Mouse (Mus musculus) limb, embryonic 11.5 days (tissue): Measurements from ENCODE around the gene Dop1b. TPM values are rescaled to one million over a fixed set of nuclear protein-coding genes. Genes with fewer than 3 reads are reported as not detected.

Experiments used
- ATAC-seq: fragments of 200-750 bp; cut with Nextera tagmentation; 2 replicates; pipeline ENCODE4 v1.8.0; 2017; ENCODE audit warnings: low read depth; ENCODE audit not compliant: insufficient number of reproducible peaks, low FRiP score, low TSS enrichment
- DNase-seq: peaks from one replicate; pipeline ENCODE4 v3.0.0-alpha.2; 2015; ENCODE audit warnings: low spot score
- H3K27ac ChIP-seq: fragments of 300-500 bp; sonication (generic); replicated peaks from 2 replicates; pipeline ENCODE4 v1.5.1; 2014; ENCODE audit warnings: low read depth, mild to moderate bottlenecking, low read length
- H3K27me3 ChIP-seq: fragments of 300-500 bp; sonication (generic); 2 replicates; pipeline ENCODE4 v1.6.1; 2014; ENCODE audit warnings: mild to moderate bottlenecking, low read length, mixed read lengths; ENCODE audit not compliant: control insufficient read depth, insufficient read depth
- H3K36me3 ChIP-seq: fragments of 300-500 bp; sonication (generic); 2 replicates; pipeline ENCODE4 v1.6.1; 2014; ENCODE audit warnings: mild to moderate bottlenecking, low read length, moderate library complexity, mixed read lengths; ENCODE audit not compliant: control insufficient read depth, insufficient read depth
- H3K4me1 ChIP-seq: fragments of 300-500 bp; sonication (generic); 2 replicates; pipeline ENCODE4 v1.6.1; 2014; ENCODE audit warnings: low read length, mixed read lengths; ENCODE audit not compliant: control insufficient read depth, insufficient read depth
- H3K4me2 ChIP-seq: fragments of 300-500 bp; sonication (generic); 2 replicates; pipeline ENCODE4 v1.6.1; 2014; ENCODE audit warnings: low read depth, mild to moderate bottlenecking, moderate library complexity; ENCODE audit not compliant: severe bottlenecking
- H3K4me3 ChIP-seq: fragments of 300-500 bp; sonication (generic); 2 replicates; pipeline ENCODE4 v1.5.1; 2014; ENCODE audit warnings: low read depth, low read length
- H3K9ac ChIP-seq: fragments of 300-500 bp; sonication (generic); 2 replicates; pipeline ENCODE4 v1.6.1; 2014; ENCODE audit warnings: mild to moderate bottlenecking, low read length
- H3K9me3 ChIP-seq: fragments of 300-500 bp; sonication (generic); 2 replicates; pipeline ENCODE4 v1.6.1; 2016; ENCODE audit warnings: low read length; ENCODE audit not compliant: control insufficient read depth
- WGBS: fragments of 180-500 bp; shearing (Covaris S2); extraction: QIAGEN DNeasy Blood & Tissue Kit; methylation state at CpG from one replicate; pipeline ENCODE4 v1.1.7; 2014; 5-methylcytosine and 5-hydroxymethylcytosine counted together
- polyA plus RNA-seq: library from polyadenylated mRNA; unstranded; fragments of >200 nt; fragmentation: Nextera tagmentation; extraction: Ambion mirVana; gene quantifications from 2 replicates; pipeline ENCODE4 v1.2.1, GENCODE M21; 2014

The Dop1b gene
- polyA plus RNA-seq, 1 experiment from 2014 or later = 7.2 TPM

- DNase-seq = no peak
- H3K27me3 ChIP-seq = no peaks in the 10 kb centered on the region
- no peaks in the 10 kb centered on the region for H3K9me3 ChIP-seq
- no peaks in the 10 kb centered on the region; the same call in 1 of the 2 replicates for H3K36me3 ChIP-seq
- no peak overlapping the region for H3K4me2 ChIP-seq
- H3K4me1 ChIP-seq = peaks cover 4% of the 10 kb centered on the region; the same call in 1 of the 2 replicates
- H3K9ac ChIP-seq = no peak overlapping the region; the same call in 1 of the 2 replicates
- H3K4me3 ChIP-seq = no peak overlapping the region
- 72% methylated on average over 18 of the region's 18 CpGs for WGBS
- H3K27ac ChIP-seq = no peak overlapping the region
- ATAC-seq = no peak
Measured at GRCm38 (mm10) chr16:93732875-93733569, 21.3 kb downstream of the Dop1b start.

- Histone ChIP-seq H3K9ac (no peak overlapping the region), H3K27ac (no peak overlapping the region), H3K4me1 (no peaks in the 10 kb centered on the region), H3K9me3 (no peaks in the 10 kb centered on the region), H3K27me3 (no peaks in the 10 kb centered on the region), H3K36me3 (no peaks in the 10 kb centered on the region), H3K4me3 (no peak overlapping the region), H3K4me2 (no peak overlapping the region)
- ATAC-seq = no peak
- DNase-seq = no peak
- 91% methylated on average over 11 of the region's 11 CpGs for WGBS
Measured at GRCm38 (mm10) chr16:93739251-93739650, 27.5 kb downstream of the Dop1b start.

- no peaks in the 10 kb centered on the region for H3K27me3 ChIP-seq
- H3K4me1 ChIP-seq = no peaks in the 10 kb centered on the region
- no peak overlapping the region for H3K4me3 ChIP-seq
- no peak overlapping the region for H3K27ac ChIP-seq
- no peak overlapping the region for H3K9ac ChIP-seq
- WGBS = 66% methylated on average over 1 of the region's 1 CpGs
- H3K4me2 ChIP-seq = no peak overlapping the region
- no peaks in the 10 kb centered on the region for H3K36me3 ChIP-seq
- H3K9me3 ChIP-seq = no peaks in the 10 kb centered on the region
- ATAC-seq (no peak), DNase-seq (no peak)
Measured at GRCm38 (mm10) chr16:93742903-93743302, 31.2 kb downstream of the Dop1b start.

- H3K36me3 ChIP-seq = no peaks in the 10 kb centered on the region; the same call in 1 of the 2 replicates
- no peak overlapping the region for H3K4me3 ChIP-seq
- H3K4me2 ChIP-seq = no peak overlapping the region
- 65% methylated on average over 5 of the region's 5 CpGs for WGBS
- no peaks in the 10 kb centered on the region for H3K4me1 ChIP-seq
- no peaks in the 10 kb centered on the region for H3K9me3 ChIP-seq
- DNase-seq (no peak), ATAC-seq (no peak)
- H3K9ac ChIP-seq = no peak overlapping the region
- H3K27me3 ChIP-seq = no peaks in the 10 kb centered on the region
- H3K27ac ChIP-seq = no peak overlapping the region
Measured at GRCm38 (mm10) chr16:93744049-93744490, 32.4 kb downstream of the Dop1b start.

- Histone ChIP-seq H3K9me3 (no peaks in the 10 kb centered on the region), H3K4me3 (no peak overlapping the region), H3K9ac (no peak overlapping the region), H3K27me3 (no peaks in the 10 kb centered on the region), H3K27ac (no peak overlapping the region), H3K4me1 (no peaks in the 10 kb centered on the region), H3K4me2 (no peak overlapping the region), H3K36me3 (no peaks in the 10 kb centered on the region; the same call in 1 of the 2 replicates)
- ATAC-seq (no peak), DNase-seq (no peak)
- 86% methylated on average over 10 of the region's 10 CpGs for WGBS
Measured at GRCm38 (mm10) chr16:93744804-93745340, 33.2 kb downstream of the Dop1b start.

GRCm38 (mm10) chr16:93746397-93746796 is 34.7 kb downstream of the Dop1b start:
- Histone ChIP-seq H3K4me3 (no peak overlapping the region), H3K4me1 (no peaks in the 10 kb centered on the region), H3K27me3 (no peaks in the 10 kb centered on the region), H3K36me3 (no peaks in the 10 kb centered on the region; the same call in 1 of the 2 replicates), H3K4me2 (no peak overlapping the region), H3K9ac (no peak overlapping the region), H3K9me3 (no peaks in the 10 kb centered on the region), H3K27ac (no peak overlapping the region)
- ATAC-seq (no peak), DNase-seq (no peak)
- WGBS = 67% methylated on average over 8 of the region's 8 CpGs

- H3K27me3 ChIP-seq = no peaks in the 10 kb centered on the region
- no peak overlapping the region for H3K9ac ChIP-seq
- ATAC-seq (no peak), DNase-seq (no peak)
- no peak overlapping the region for H3K27ac ChIP-seq
- no peaks in the 10 kb centered on the region; the same call in 1 of the 2 replicates for H3K36me3 ChIP-seq
- 93% methylated on average over 4 of the region's 4 CpGs for WGBS
- H3K4me3 ChIP-seq = no peak overlapping the region
- no peaks in the 10 kb centered on the region for H3K4me1 ChIP-seq
- no peaks in the 10 kb centered on the region for H3K9me3 ChIP-seq
- no peak overlapping the region for H3K4me2 ChIP-seq
Measured at GRCm38 (mm10) chr16:93746957-93747356, 35.3 kb downstream of the Dop1b start.

- H3K36me3 ChIP-seq = no peaks in the 10 kb centered on the region; the same call in 1 of the 2 replicates
- no peaks in the 10 kb centered on the region for H3K4me1 ChIP-seq
- ATAC-seq (no peak), DNase-seq (no peak)
- H3K9me3 ChIP-seq = no peaks in the 10 kb centered on the region
- no peak overlapping the region for H3K27ac ChIP-seq
- no peak overlapping the region for H3K4me3 ChIP-seq
- no peak overlapping the region for H3K9ac ChIP-seq
- 69% methylated on average over 6 of the region's 6 CpGs for WGBS
- no peak overlapping the region for H3K4me2 ChIP-seq
- H3K27me3 ChIP-seq = no peaks in the 10 kb centered on the region
Measured at GRCm38 (mm10) chr16:93747421-93747820, 35.7 kb downstream of the Dop1b start.
